Mouse (Mus musculus) thymus, adult 2 months (tissue): Measurements from ENCODE around the gene Gak. TPM values are rescaled to one million over a fixed set of nuclear protein-coding genes. Genes with fewer than 3 reads are reported as not detected.

ENCODE experiments used
- DNase-seq: peaks from one replicate; pipeline ENCODE4 v3.0.0; 2021
- H3K27ac ChIP-seq: fragments of 200-500 bp; 2 replicates; pipeline ENCODE4 v1.5.1; 2012; ENCODE audit warnings: low read length, control low read depth; ENCODE audit not compliant: control insufficient read depth, insufficient read depth
- H3K27me3 ChIP-seq: fragments of 200-500 bp; 2 replicates; pipeline ENCODE4 v1.6.1; 2012; ENCODE audit warnings: mild to moderate bottlenecking, low read length, moderate library complexity, mixed read lengths; ENCODE audit not compliant: control insufficient read depth, insufficient read depth
- H3K36me3 ChIP-seq: fragments of 200-500 bp; 2 replicates; pipeline ENCODE4 v1.6.1; 2012; ENCODE audit warnings: mild to moderate bottlenecking, low read length, moderate library complexity; ENCODE audit not compliant: control insufficient read depth, insufficient read depth
- H3K4me1 ChIP-seq: fragments of 200-500 bp; replicated peaks from 2 replicates; pipeline ENCODE4 v1.6.1; 2012; ENCODE audit warnings: low read length; ENCODE audit not compliant: control insufficient read depth, insufficient read depth
- H3K4me3 ChIP-seq: fragments of 200-500 bp; 2 replicates; pipeline ENCODE4 v1.5.1; 2012; ENCODE audit warnings: mild to moderate bottlenecking, low read length, control low read depth, moderate library complexity; ENCODE audit not compliant: control insufficient read depth, insufficient read depth
- CTCF ChIP-seq: fragments of 200-500 bp; IDR thresholded peaks from 2 replicates; pipeline ENCODE4 v1.5.1; 2012; ENCODE audit warnings: mild to moderate bottlenecking, control low read depth, low read length, moderate library complexity, borderline replicate concordance; ENCODE audit not compliant: control insufficient read depth, poor library complexity, insufficient read depth; ENCODE audit errors: extremely low read depth
- POLR2A ChIP-seq: fragments of 200-500 bp; IDR thresholded peaks from 2 replicates; pipeline ENCODE4 v1.6.1; 2012; ENCODE audit warnings: mild to moderate bottlenecking, low read length, control low read depth, moderate library complexity; ENCODE audit not compliant: control insufficient read depth, poor library complexity, insufficient read depth; ENCODE audit errors: extremely low read depth
- WGBS: fragments of 180-500 bp; shearing (Covaris S2); methylation state at CpG from one replicate; pipeline ENCODE4 v1.1.7; 2018; 5-methylcytosine and 5-hydroxymethylcytosine counted together
- polyA plus RNA-seq: library from polyadenylated mRNA; depleted of rRNA; stranded (reverse); fragments of >200 nt; gene quantifications from 2 replicates; pipeline ENCODE4 v1.2.3, GENCODE M21; 2012

Gak gene
- polyA plus RNA-seq, 1 experiment, result 158 TPM

GRCm38 (mm10) chr5:108655381-108655780 lies 25.8 kb upstream of the Gak start:
- H3K4me1 ChIP-seq, result peaks cover 9% of the 10 kb centered on the region
- H3K27ac ChIP-seq, result no peak overlapping the region
- no peaks in the 10 kb centered on the region for H3K27me3 ChIP-seq
- WGBS, result 95% methylated on average over 9 of the region's 9 CpGs
- no peak overlapping the region for H3K4me3 ChIP-seq
- H3K36me3 ChIP-seq, result peaks cover 21% of the 10 kb centered on the region
- no peak for DNase-seq
- TF ChIP-seq CTCF, result no peak
- TF ChIP-seq POLR2A, result no peak

- WGBS, result 97% methylated on average over 10 of the region's 10 CpGs
- Histone ChIP-seq H3K4me1 (peaks cover 1% of the 10 kb centered on the region), H3K27me3 (no peaks in the 10 kb centered on the region), H3K36me3 (peaks cover 21% of the 10 kb centered on the region), H3K4me3 (no peak overlapping the region), H3K27ac (no peak overlapping the region)
- no peak for DNase-seq
- no peak for TF ChIP-seq POLR2A
- TF ChIP-seq CTCF, result no peak
Observed at GRCm38 (mm10) chr5:108654444-108654990, 25.0 kb upstream of the Gak start.

GRCm38 (mm10) chr5:108653341-108653740 lies 23.8 kb upstream of the Gak start:
- H3K36me3 ChIP-seq, result peaks cover 25% of the 10 kb centered on the region
- no peak for DNase-seq
- 98% methylated on average over 6 of the region's 6 CpGs for WGBS

GRCm38 (mm10) chr5:108651823-108652222 lies 22.3 kb upstream of the Gak start:
- DNase-seq, result peak; percentile 77
- Histone ChIP-seq H3K4me1 (no peaks in the 10 kb centered on the region), H3K27ac (no peak overlapping the region), H3K27me3 (no peaks in the 10 kb centered on the region), H3K4me3 (no peak overlapping the region), H3K36me3 (peaks cover 25% of the 10 kb centered on the region)
- TF ChIP-seq CTCF, result no peak
- WGBS, result 60% methylated on average over 1 of the region's 1 CpGs

More at GRCm38 (mm10) chr5:108653341-108653740, 23.8 kb upstream of the Gak start:
- Histone ChIP-seq H3K4me1 (no peaks in the 10 kb centered on the region), H3K27me3 (no peaks in the 10 kb centered on the region), H3K27ac (no peak overlapping the region), H3K4me3 (no peak overlapping the region)
- TF ChIP-seq POLR2A, result no peak
- TF ChIP-seq CTCF, result no peak

GRCm38 (mm10) chr5:108651136-108651720 lies 21.7 kb upstream of the Gak start:
- Histone ChIP-seq H3K36me3 (peaks cover 25% of the 10 kb centered on the region), H3K4me3 (no peak overlapping the region), H3K27ac (no peak overlapping the region), H3K27me3 (no peaks in the 10 kb centered on the region), H3K4me1 (no peaks in the 10 kb centered on the region)
- no peak for DNase-seq
- no peak for TF ChIP-seq POLR2A
- no peak for TF ChIP-seq CTCF
- WGBS, result 85% methylated on average over 5 of the region's 5 CpGs

- peaks cover 25% of the 10 kb centered on the region for H3K36me3 ChIP-seq
- H3K4me3 ChIP-seq, result no peak overlapping the region
- TF ChIP-seq POLR2A (no peak), CTCF (no peak)
- H3K27me3 ChIP-seq, result no peaks in the 10 kb centered on the region
- 97% methylated on average over 7 of the region's 7 CpGs for WGBS
- H3K27ac ChIP-seq, result no peak overlapping the region
- DNase-seq, result no peak
- H3K4me1 ChIP-seq, result no peaks in the 10 kb centered on the region
Observed at GRCm38 (mm10) chr5:108650341-108650740, 20.8 kb upstream of the Gak start.

GRCm38 (mm10) chr5:108648937-108649576 lies 19.5 kb upstream of the Gak start:
- no peak for DNase-seq
- TF ChIP-seq CTCF (no peak), POLR2A (no peak)
- Histone ChIP-seq H3K4me1 (no peaks in the 10 kb centered on the region), H3K36me3 (peaks cover 15% of the 10 kb centered on the region), H3K4me3 (no peak overlapping the region), H3K27ac (no peak overlapping the region), H3K27me3 (no peaks in the 10 kb centered on the region)
- 97% methylated on average over 11 of the region's 11 CpGs for WGBS
